Mouse (Mus musculus) hindbrain, embryonic 12.5 days (tissue): ENCODE results near the gene Cse1l. TPM values are rescaled to one million over a fixed set of nuclear protein-coding genes. Genes with fewer than 3 reads are reported as not detected.
A peak's percentile ranks its signal among the peaks of the same experiment; 100 is the strongest.

ENCODE experiments used
- ATAC-seq: fragments of 200-750 bp; cut with Nextera tagmentation; 2 replicates; pipeline ENCODE4 v1.8.0; 2017; ENCODE audit warnings: moderate TSS enrichment; ENCODE audit not compliant: low FRiP score
- H3K27ac ChIP-seq: fragments of 300-500 bp; sonication (generic); 2 replicates; pipeline ENCODE4 v1.5.1; 2016; ENCODE audit warnings: mild to moderate bottlenecking
- H3K27me3 ChIP-seq: fragments of 300-500 bp; sonication (generic); 2 replicates; pipeline ENCODE4 v1.6.1; 2016; ENCODE audit warnings: mild to moderate bottlenecking
- H3K36me3 ChIP-seq: fragments of 300-500 bp; sonication (generic); 2 replicates; pipeline ENCODE4 v1.6.1; 2016; ENCODE audit warnings: mild to moderate bottlenecking
- H3K4me1 ChIP-seq: fragments of 300-500 bp; sonication (generic); 2 replicates; pipeline ENCODE4 v1.6.1; 2016
- H3K4me2 ChIP-seq: fragments of 300-500 bp; sonication (generic); replicated peaks from 2 replicates; pipeline ENCODE4 v1.6.1; 2016; ENCODE audit warnings: mild to moderate bottlenecking
- H3K4me3 ChIP-seq: fragments of 300-500 bp; sonication (generic); 2 replicates; pipeline ENCODE4 v1.5.1; 2016; ENCODE audit warnings: mild to moderate bottlenecking
- H3K9ac ChIP-seq: fragments of 300-500 bp; sonication (generic); 2 replicates; pipeline ENCODE4 v1.6.1; 2016; ENCODE audit warnings: mild to moderate bottlenecking, moderate library complexity
- H3K9me3 ChIP-seq: fragments of 300-500 bp; sonication (generic); replicated peaks from 2 replicates; pipeline ENCODE4 v1.6.1; 2016; ENCODE audit warnings: mild to moderate bottlenecking
- WGBS: fragments of 180-500 bp; shearing (Covaris S2); methylation state at CpG from one replicate; pipeline ENCODE4 v1.1.7; 2016; 5-methylcytosine and 5-hydroxymethylcytosine counted together
- polyA plus RNA-seq: library from polyadenylated mRNA; unstranded; fragments of >200 nt; fragmentation: Nextera tagmentation; extraction: Ambion mirVana; gene quantifications from 2 replicates; pipeline ENCODE4 v1.2.1, GENCODE M21; 2016

Cse1l gene
- polyA plus RNA-seq, 1 experiment from 2014 or later, result 136 TPM

- 88% methylated on average over 7 of the region's 7 CpGs for WGBS
- Histone ChIP-seq H3K9ac (no peak overlapping the region), H3K9me3 (no peaks in the 10 kb centered on the region), H3K27me3 (no peaks in the 10 kb centered on the region), H3K4me2 (no peak overlapping the region), H3K4me3 (no peak overlapping the region), H3K27ac (no peak overlapping the region), H3K4me1 (peaks cover 35% of the 10 kb centered on the region), H3K36me3 (no peaks in the 10 kb centered on the region)
- ATAC-seq, result no peak
Measured at GRCm38 (mm10) chr2:166990861-166991260, 85.0 kb downstream of the Cse1l start.

- Histone ChIP-seq H3K9me3 (no peaks in the 10 kb centered on the region), H3K36me3 (no peaks in the 10 kb centered on the region), H3K27me3 (no peaks in the 10 kb centered on the region), H3K27ac (no peak overlapping the region), H3K4me3 (no peak overlapping the region), H3K9ac (0 out of 2 replicates have a peak overlapping the region, but pooled peaks have one; percentile 8), H3K4me2 (no peak overlapping the region), H3K4me1 (peaks cover 38% of the 10 kb centered on the region)
- ATAC-seq, result no peak
Measured at GRCm38 (mm10) chr2:166991945-166992344, 86.1 kb downstream of the Cse1l start.

- no peaks in the 10 kb centered on the region for H3K9me3 ChIP-seq
- peak; percentile 20; the same call in 1 of the 2 replicates for ATAC-seq
Measured at GRCm38 (mm10) chr2:166995021-166995795, 89.4 kb downstream of the Cse1l start.

More at GRCm38 (mm10) chr2:166995021-166995795, 89.4 kb downstream of the Cse1l start:
- no peaks in the 10 kb centered on the region for H3K27me3 ChIP-seq
- H3K27ac ChIP-seq, result peak overlapping the region; percentile 98
- H3K9ac ChIP-seq, result peak overlapping the region; percentile 100
- 3% methylated on average over 28 of the region's 28 CpGs for WGBS
- H3K36me3 ChIP-seq, result no peaks in the 10 kb centered on the region
- peak overlapping the region; percentile 100 for H3K4me3 ChIP-seq
- H3K4me1 ChIP-seq, result peaks cover 38% of the 10 kb centered on the region
- peak overlapping the region; percentile 92 for H3K4me2 ChIP-seq

Other genes starting within 250 kb of the Cse1l start
- 40.8 and 43.8 TPM in 2 replicates for gene Prex1, start 192.2 kb upstream of the Cse1l start, polyA plus RNA-seq
- gene Trp53rkb, start 113.5 kb upstream of the Cse1l start, polyA plus RNA-seq, result 8.9 and 10.0 TPM in 2 replicates
- 6.4 and 6.8 TPM in 2 replicates for gene Arfgef2, start 100.5 kb upstream of the Cse1l start, polyA plus RNA-seq
- 115 and 130 TPM in 2 replicates for gene Stau1, start 90.3 kb downstream of the Cse1l start, polyA plus RNA-seq
- gene Ddx27, start 109.2 kb downstream of the Cse1l start, polyA plus RNA-seq, result 42.0 and 50.1 TPM in 2 replicates
- 9.4 and 9.7 TPM in 2 replicates for gene Znfx1, start 157.0 kb downstream of the Cse1l start, polyA plus RNA-seq